17 mouse cellular contexts compared by ENCODE assay signal in the genomic region with DNA sequence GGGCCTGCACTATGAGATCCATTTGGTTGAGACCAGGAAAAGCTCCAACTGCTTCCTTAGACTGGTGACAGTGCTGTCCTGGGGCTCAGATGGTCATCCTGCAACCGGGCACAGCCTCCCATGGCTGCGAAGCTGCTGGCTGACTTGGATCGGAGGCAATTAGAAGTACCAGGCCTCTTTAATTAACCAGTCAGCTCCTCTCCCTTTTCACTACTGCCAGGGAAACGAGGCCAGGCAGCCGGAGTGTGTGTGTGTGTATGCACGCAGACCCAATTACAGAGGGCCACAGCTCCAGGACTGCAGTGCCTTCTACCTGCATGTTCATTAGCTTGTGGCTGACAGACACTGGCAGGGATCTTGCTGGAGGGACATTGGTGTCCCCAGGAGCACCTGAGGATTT. TPM values are rescaled to one million over a fixed set of nuclear protein-coding genes. Genes with fewer than 3 reads are reported as not detected.
DNase-seq lines count a peak whose midpoint lies in the region; ATAC-seq and TF ChIP-seq lines count a peak whose summit lies in the region.
"Had no signal": no experiment of that assay in that cellular context is flagged by ENCODE, and none has a peak within 500 bp of the region (broad histone marks: within the 10 kb centered on the region; RNA-seq: fewer than 3 reads in every experiment).

No protein-coding gene starts in this region.

- H3K4me2 ChIP-seq in forebrain, postnatal 0 days (ENCODE audit: low read depth) = no peak overlapping the region
- no peak overlapping the region for H3K4me2 ChIP-seq in midbrain, embryonic 16.5 days (ENCODE audit: low read length)
- H3K4me2 ChIP-seq: heart, embryonic 12.5 days had no signal

- 27% methylated on average over 6 of the region's 6 CpGs for WGBS in forebrain, postnatal 0 days
- WGBS in midbrain, embryonic 16.5 days = 35% methylated on average over 6 of the region's 6 CpGs

- H3K27me3 ChIP-seq in forebrain, postnatal 0 days (ENCODE audit: insufficient read depth, low read length) = no peaks in the 10 kb centered on the region
- H3K27me3 ChIP-seq in midbrain, embryonic 16.5 days (ENCODE audit: control insufficient read depth, insufficient read depth, low read depth, low read length) = no peaks in the 10 kb centered on the region
- H3K27me3 ChIP-seq: Patski had no signal

- H3K9me3 ChIP-seq in forebrain, postnatal 0 days (ENCODE audit: low read length) = no peaks in the 10 kb centered on the region
- H3K9me3 ChIP-seq in midbrain, embryonic 16.5 days (replicated peaks; ENCODE audit: control insufficient read depth, low read length, poor library complexity, severe bottlenecking) = no peaks in the 10 kb centered on the region

- no peak overlapping the region for H3K9ac ChIP-seq in forebrain, postnatal 0 days
- peak overlapping the region; percentile 10; the same call in 1 of the 2 replicates for H3K9ac ChIP-seq in midbrain, embryonic 16.5 days (ENCODE audit: low read depth, low read length)
- H3K9ac ChIP-seq: heart, embryonic 12.5 days had no signal

- H3K4me3 ChIP-seq in forebrain, postnatal 0 days (ENCODE audit: low read depth, low read length) = no peak overlapping the region
- H3K4me3 ChIP-seq in midbrain, embryonic 16.5 days (ENCODE audit: low read depth, low read length) = no peak overlapping the region
- H3K4me3 ChIP-seq: heart, embryonic 12.5 days had no signal

- no peak for TF ChIP-seq CTCF in forebrain, postnatal 0 days (IDR thresholded peaks at IDR 0.05; ENCODE audit: low read depth)

- H3K36me3 ChIP-seq in forebrain, postnatal 0 days (ENCODE audit: insufficient read depth) = no peaks in the 10 kb centered on the region
- H3K36me3 ChIP-seq in midbrain, embryonic 16.5 days (ENCODE audit: control insufficient read depth, insufficient read depth, low read length) = no peaks in the 10 kb centered on the region

- no peak; the same call in 1 of the 2 replicates for ATAC-seq in forebrain, postnatal 0 days
- no peak for ATAC-seq in midbrain, embryonic 16.5 days
- no peak for ATAC-seq in activated CD4-positive, CD25-positive, alpha-beta regulatory T cell, adult 4 months
- ATAC-seq: Patski had no signal

- H3K27ac ChIP-seq in forebrain, postnatal 0 days (ENCODE audit: low read depth, low read length) = no peak overlapping the region
- no peak overlapping the region; the same call in 1 of the 2 replicates for H3K27ac ChIP-seq in midbrain, embryonic 16.5 days (ENCODE audit: low read length)
- H3K27ac ChIP-seq: macrophage had no signal

- intact Hi-C loops in left cerebral cortex, postnatal 4 days (cut with DNase I) = loop anchor here (10.0 kb wide), 1 partner anchor 107 kb away; the partner anchor contains the start of gene Doc2b

- 0 out of 2 replicates have a peak, but pooled peaks cover 3% of the 10 kb centered on the region for H3K4me1 ChIP-seq in forebrain, postnatal 0 days (ENCODE audit: insufficient read depth)
- H3K4me1 ChIP-seq in midbrain, embryonic 16.5 days (ENCODE audit: control insufficient read depth, insufficient read depth, low read length) = peaks cover 17% of the 10 kb centered on the region

- peak; percentile 48 for DNase-seq in cerebellum, adult 9-11 months
- no peak for DNase-seq in cerebellum, adult 11 months
- DNase-seq in left cerebral cortex, postnatal 4 days = peak; percentile 48
- no peak for DNase-seq in left cerebral cortex, adult 11 months (ENCODE audit: low spot score)
- peak; percentile 32 for DNase-seq in forebrain, postnatal 0 days
- DNase-seq in T-cell, adult 2 months (ENCODE audit: low spot score) = no peak
- DNase-seq: gastrocnemius, postnatal 36 days; heart, postnatal 4 days; kidney, adult 11 months; kidney, postnatal 10 days; lung, adult 2 months; thymus, postnatal 4 days had no signal

RNA-seq across cellular contexts. Expression of gene Rph3al, which starts 36.9 kb away (rescaled TPM):
- total RNA-seq in left cerebral cortex, postnatal 4 days (2021) = 1 to 10 TPM; 2.9 to 4.3 TPM
- total RNA-seq in forebrain, postnatal 0 days (2014; rRNA removed) = 1.4 and 1.9 TPM in 2 replicates
- polyA plus RNA-seq in forebrain, postnatal 0 days (2015; fragmentation: Nextera tagmentation; extraction: Ambion mirVana) = 1.5 and 2.4 TPM in 2 replicates
- 3.4 and 4.9 TPM in 2 replicates for polyA plus RNA-seq in midbrain, embryonic 16.5 days (2015; fragmentation: Nextera tagmentation; extraction: Ambion mirVana)
- 1 to 10 TPM; 5.9 to 8.0 TPM for polyA plus RNA-seq in activated CD4-positive, CD25-positive, alpha-beta regulatory T cell, adult 4 months (2017; shearing (Covaris generic))
- polyA plus RNA-seq: macrophage had no signal

Comparison
In these comparisons a context has a peak if more than half of its experiments do, and no peak if none do; other contexts are left out.
1. DNase-seq: peak in cerebellum, adult 9-11 months (single experiment), left cerebral cortex, postnatal 4 days (single experiment) and forebrain, postnatal 0 days (single experiment); none in cerebellum, adult 11 months (single experiment), left cerebral cortex, adult 11 months (single experiment) and T-cell, adult 2 months (single experiment).